ENCODE assay signal across 18 mouse cellular contexts in genomic region chr6:144351049-144351448, GRCm38 (mm10).
"Had no signal": no experiment of that assay in that cellular context is flagged by ENCODE, and none has a peak within 500 bp of the region (broad histone marks: within the 10 kb centered on the region; RNA-seq: fewer than 3 reads in every experiment).

No protein-coding gene starts in this region.

- H3K4me1 ChIP-seq: kidney, embryonic 15.5 days; limb, embryonic 12.5 days; limb, embryonic 15.5 days; midbrain, embryonic 12.5 days; midbrain, embryonic 15.5 days; neural tube, embryonic 12.5 days; neural tube, embryonic 15.5 days had no signal

- H3K27me3 ChIP-seq: kidney, embryonic 15.5 days; limb, embryonic 12.5 days; limb, embryonic 15.5 days; midbrain, embryonic 12.5 days; midbrain, embryonic 15.5 days; neural tube, embryonic 15.5 days had no signal

- H3K27ac ChIP-seq: kidney, embryonic 15.5 days; limb, embryonic 12.5 days; limb, embryonic 15.5 days; midbrain, embryonic 12.5 days; midbrain, embryonic 15.5 days; neural tube, embryonic 12.5 days; neural tube, embryonic 15.5 days had no signal

- H3K36me3 ChIP-seq: kidney, embryonic 15.5 days; limb, embryonic 12.5 days; limb, embryonic 15.5 days; midbrain, embryonic 12.5 days; midbrain, embryonic 15.5 days; neural tube, embryonic 12.5 days; neural tube, embryonic 15.5 days had no signal

- ATAC-seq: lung, postnatal 0 days; midbrain, embryonic 15.5 days had no signal

- H3K4me3 ChIP-seq: kidney, embryonic 15.5 days; limb, embryonic 12.5 days; limb, embryonic 15.5 days; midbrain, embryonic 12.5 days; midbrain, embryonic 15.5 days; neural tube, embryonic 12.5 days; neural tube, embryonic 15.5 days had no signal

- DNase-seq: kidney, adult 11 months; kidney, adult 8-10 months; kidney, postnatal 10 days; kidney, postnatal 36 days; left cerebral cortex, postnatal 4 days; lung, embryonic 14.5 days; right cerebral cortex, adult 18-20 months; right cerebral cortex, postnatal 14 days; right cerebral cortex, postnatal 4 days; thymus, postnatal 25 days had no signal

- H3K9ac ChIP-seq: kidney, embryonic 15.5 days; limb, embryonic 12.5 days; limb, embryonic 15.5 days; lung, embryonic 14.5 days; midbrain, embryonic 12.5 days; midbrain, embryonic 15.5 days; neural tube, embryonic 12.5 days; neural tube, embryonic 15.5 days had no signal

- H3K9me3 ChIP-seq: kidney, embryonic 15.5 days; limb, embryonic 12.5 days; limb, embryonic 15.5 days; midbrain, embryonic 12.5 days; midbrain, embryonic 15.5 days; neural tube, embryonic 12.5 days; neural tube, embryonic 15.5 days had no signal
